Mouse (Mus musculus): ENCODE measurements around the gene Zbtb1. TPM values are rescaled to one million over a fixed set of nuclear protein-coding genes. Genes with fewer than 3 reads are reported as not detected.

Gene Zbtb1
- total and polyA plus RNA-seq, 3 experiments = 6.4 to 27.2 (median 24.8) TPM

DNA sequence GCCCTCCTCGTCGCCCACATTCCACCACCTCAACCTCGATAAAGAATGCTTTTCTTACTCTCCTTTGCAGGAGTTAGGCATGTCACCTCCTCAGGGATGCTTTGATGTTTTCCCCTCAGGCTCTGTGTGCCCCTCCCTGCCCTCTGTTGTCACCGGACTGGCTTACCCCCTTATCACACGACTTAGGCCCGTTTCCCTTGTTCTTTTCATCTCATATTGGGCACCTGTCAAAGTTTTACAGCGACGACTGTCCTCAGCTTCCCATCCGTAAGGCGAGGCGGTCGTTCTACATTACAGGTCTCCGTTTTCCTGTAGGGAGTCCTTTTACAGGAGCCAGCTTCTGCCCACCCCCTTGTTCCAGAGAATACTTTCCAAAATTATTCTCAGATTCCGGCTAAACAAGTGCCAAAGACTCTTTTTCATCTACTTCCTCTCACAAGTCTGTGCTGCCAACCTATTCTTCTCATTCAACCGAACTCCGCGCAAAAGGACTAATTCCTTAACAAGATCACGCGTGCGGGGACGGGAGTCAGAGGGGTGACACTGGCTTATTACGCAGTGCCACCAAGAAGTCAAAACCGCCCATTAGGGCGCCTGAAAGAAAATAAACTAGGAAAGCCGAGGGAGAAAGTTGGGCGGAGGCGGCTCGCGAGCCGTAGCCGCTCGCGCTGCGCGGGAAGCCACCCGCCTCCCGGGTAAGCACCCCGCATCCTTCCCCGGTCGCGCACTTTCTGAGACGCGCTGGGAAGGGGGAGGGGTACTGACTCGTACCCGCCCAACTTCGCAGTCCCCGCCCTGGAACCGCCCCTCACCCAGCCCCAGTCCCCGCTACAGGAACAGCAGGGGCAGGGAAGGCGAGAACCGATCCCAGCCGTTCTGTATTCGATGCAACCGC lies 33.2 kb downstream of the Zbtb1 start:
- Histone ChIP-seq H3K27me3 (ENCODE audit: insufficient read depth, low read length) (peaks cover 15% of the 10 kb centered on the region; the same call in 1 of the 2 replicates), H3K4me1 (ENCODE audit: insufficient read depth, low read depth, low read length) (peaks cover 33% of the 10 kb centered on the region), H3K36me3 (replicated peaks) (peaks cover 22% of the 10 kb centered on the region), H3K4me3 (ENCODE audit: low read depth, low read length) (peak overlapping the region; percentile 82), H3K9me3 (replicated peaks) (peaks cover 20% of the 10 kb centered on the region)
- peak; percentile 94 for DNase-seq (ENCODE audit: low spot score)
- no peak for TF ChIP-seq POLR2AphosphoS5 (IDR thresholded peaks at IDR 0.05; ENCODE audit: insufficient replicate concordance, low read depth, low read length)
- TF ChIP-seq GATA2 (IDR thresholded peaks at IDR 0.05; ENCODE audit: borderline replicate concordance, low read depth, low read length) = no peak
- no peak for TF ChIP-seq GATA1 (IDR thresholded peaks at IDR 0.05; ENCODE audit: borderline replicate concordance, low read length)
- no peak for TF ChIP-seq TAL1 (conservative IDR thresholded peaks at IDR 0.05; ENCODE audit: low read depth, low read length)
- no peak for TF ChIP-seq CTCF (IDR thresholded peaks at IDR 0.05; ENCODE audit: low read depth, low read length)
- peak; percentile 36; the same call in 1 of the 2 replicates for ATAC-seq (ENCODE audit: extremely low read depth, insufficient number of reproducible peaks, low FRiP score, poor library complexity, severe bottlenecking)

- Histone ChIP-seq H3K4me3 (ENCODE audit: low read depth, low read length) (peak within 1 kb of the TSS; percentile 82), H3K4me1 (ENCODE audit: insufficient read depth, low read depth, low read length) (peaks cover 30% of the 10 kb centered on the region), H3K27me3 (ENCODE audit: insufficient read depth, low read length) (peaks cover 15% of the 10 kb centered on the region; the same call in 1 of the 2 replicates), H3K9me3 (replicated peaks) (peaks cover 20% of the 10 kb centered on the region), H3K36me3 (replicated peaks) (peaks cover 19% of the 10 kb centered on the region)
- TF ChIP-seq GATA2 (IDR thresholded peaks at IDR 0.05; ENCODE audit: borderline replicate concordance, low read depth, low read length) (no peak), GATA1 (IDR thresholded peaks at IDR 0.05; ENCODE audit: borderline replicate concordance, low read length) (no peak), CTCF (IDR thresholded peaks at IDR 0.05; ENCODE audit: low read depth, low read length) (no peak), TAL1 (conservative IDR thresholded peaks at IDR 0.05; ENCODE audit: low read depth, low read length) (no peak), POLR2AphosphoS5 (IDR thresholded peaks at IDR 0.05; ENCODE audit: insufficient replicate concordance, low read depth, low read length) (peak; percentile 85; the same call in 1 of the 2 replicates)
- ATAC-seq (ENCODE audit: extremely low read depth, insufficient number of reproducible peaks, low FRiP score, poor library complexity, severe bottlenecking) = peak; percentile 94
- DNase-seq (ENCODE audit: low spot score) = peak; percentile 100
These were observed 33.9 kb downstream of the Zbtb1 start, which contains the start of gene Hspa2 for GRCm38 (mm10) chr12:76403886-76404537. TSS of gene Hspa2 (plus strand) at chr12:76404176.

DNA sequence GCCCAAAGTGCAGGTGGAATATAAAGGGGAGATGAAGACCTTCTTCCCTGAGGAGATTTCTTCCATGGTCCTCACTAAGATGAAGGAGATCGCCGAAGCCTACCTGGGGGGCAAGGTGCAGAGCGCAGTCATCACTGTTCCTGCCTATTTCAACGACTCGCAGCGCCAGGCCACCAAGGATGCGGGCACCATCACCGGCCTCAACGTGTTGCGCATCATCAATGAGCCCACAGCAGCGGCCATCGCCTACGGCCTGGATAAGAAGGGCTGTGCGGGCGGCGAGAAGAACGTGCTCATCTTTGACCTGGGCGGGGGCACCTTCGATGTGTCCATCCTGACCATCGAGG lies 34.7 kb downstream of the Zbtb1 start:
- Histone ChIP-seq H3K27me3 (ENCODE audit: insufficient read depth, low read length) (peaks cover 15% of the 10 kb centered on the region; the same call in 1 of the 2 replicates), H3K36me3 (replicated peaks) (peaks cover 15% of the 10 kb centered on the region), H3K4me3 (ENCODE audit: low read depth, low read length) (peak overlapping the region; percentile 82), H3K9me3 (replicated peaks) (peaks cover 20% of the 10 kb centered on the region), H3K4me1 (ENCODE audit: insufficient read depth, low read depth, low read length) (peaks cover 28% of the 10 kb centered on the region)
- ATAC-seq (ENCODE audit: extremely low read depth, insufficient number of reproducible peaks, low FRiP score, poor library complexity, severe bottlenecking) (no peak), DNase-seq (ENCODE audit: low spot score) (no peak)
- no peak for TF ChIP-seq GATA2 (IDR thresholded peaks at IDR 0.05; ENCODE audit: borderline replicate concordance, low read depth, low read length)
- TF ChIP-seq GATA1 (IDR thresholded peaks at IDR 0.05; ENCODE audit: borderline replicate concordance, low read length) = no peak
- TF ChIP-seq CTCF (IDR thresholded peaks at IDR 0.05; ENCODE audit: low read depth, low read length) = no peak
- no peak for TF ChIP-seq POLR2AphosphoS5 (IDR thresholded peaks at IDR 0.05; ENCODE audit: insufficient replicate concordance, low read depth, low read length)
- TF ChIP-seq TAL1 (conservative IDR thresholded peaks at IDR 0.05; ENCODE audit: low read depth, low read length) = no peak

DNA sequence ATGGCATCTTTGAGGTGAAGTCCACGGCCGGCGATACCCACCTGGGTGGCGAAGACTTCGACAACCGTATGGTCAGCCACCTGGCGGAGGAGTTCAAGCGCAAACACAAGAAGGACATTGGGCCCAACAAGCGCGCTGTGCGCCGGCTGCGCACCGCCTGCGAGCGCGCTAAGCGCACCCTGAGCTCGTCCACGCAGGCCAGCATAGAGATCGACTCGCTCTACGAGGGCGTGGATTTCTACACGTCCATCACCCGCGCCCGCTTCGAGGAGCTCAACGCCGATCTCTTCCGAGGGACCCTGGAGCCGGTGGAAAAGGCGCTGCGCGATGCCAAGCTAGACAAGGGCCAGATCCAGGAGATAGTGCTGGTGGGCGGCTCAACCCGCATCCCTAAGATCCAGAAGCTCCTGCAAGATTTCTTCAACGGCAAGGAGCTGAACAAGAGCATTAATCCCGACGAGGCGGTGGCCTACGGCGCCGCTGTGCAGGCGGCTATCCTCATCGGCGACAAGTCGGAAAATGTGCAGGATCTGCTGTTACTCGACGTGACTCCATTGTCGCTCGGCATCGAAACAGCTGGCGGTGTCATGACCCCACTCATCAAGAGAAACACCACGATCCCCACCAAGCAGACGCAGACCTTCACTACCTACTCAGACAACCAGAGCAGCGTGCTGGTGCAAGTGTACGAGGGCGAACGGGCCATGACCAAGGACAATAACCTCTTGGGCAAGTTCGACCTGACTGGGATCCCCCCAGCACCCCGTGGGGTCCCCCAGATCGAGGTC lies 35.3 kb downstream of the Zbtb1 start:
- no peak for ATAC-seq (ENCODE audit: extremely low read depth, insufficient number of reproducible peaks, low FRiP score, poor library complexity, severe bottlenecking)
- Histone ChIP-seq H3K4me1 (ENCODE audit: insufficient read depth, low read depth, low read length) (peaks cover 30% of the 10 kb centered on the region), H3K4me3 (ENCODE audit: low read depth, low read length) (peak overlapping the region; percentile 82), H3K9me3 (replicated peaks) (peaks cover 20% of the 10 kb centered on the region), H3K36me3 (replicated peaks) (peaks cover 14% of the 10 kb centered on the region), H3K27me3 (ENCODE audit: insufficient read depth, low read length) (peaks cover 17% of the 10 kb centered on the region; the same call in 1 of the 2 replicates)
- TF ChIP-seq GATA1 (IDR thresholded peaks at IDR 0.05; ENCODE audit: borderline replicate concordance, low read length) (no peak), POLR2AphosphoS5 (IDR thresholded peaks at IDR 0.05; ENCODE audit: insufficient replicate concordance, low read depth, low read length) (no peak), CTCF (IDR thresholded peaks at IDR 0.05; ENCODE audit: low read depth, low read length) (no peak), GATA2 (IDR thresholded peaks at IDR 0.05; ENCODE audit: borderline replicate concordance, low read depth, low read length) (no peak), TAL1 (conservative IDR thresholded peaks at IDR 0.05; ENCODE audit: low read depth, low read length) (no peak)
- no peak for DNase-seq (ENCODE audit: low spot score)

DNA sequence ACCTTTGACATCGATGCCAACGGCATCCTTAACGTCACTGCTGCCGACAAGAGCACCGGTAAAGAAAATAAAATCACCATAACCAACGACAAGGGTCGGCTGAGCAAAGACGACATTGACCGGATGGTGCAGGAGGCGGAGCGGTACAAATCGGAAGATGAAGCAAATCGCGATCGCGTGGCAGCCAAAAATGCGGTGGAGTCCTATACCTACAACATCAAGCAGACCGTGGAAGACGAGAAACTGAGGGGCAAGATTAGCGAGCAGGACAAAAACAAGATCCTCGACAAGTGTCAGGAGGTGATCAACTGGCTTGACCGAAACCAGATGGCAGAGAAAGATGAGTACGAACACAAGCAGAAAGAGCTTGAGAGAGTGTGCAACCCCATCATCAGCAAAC lies 35.9 kb downstream of the Zbtb1 start:
- H3K36me3 ChIP-seq (replicated peaks) = peaks cover 14% of the 10 kb centered on the region
- no peak for TF ChIP-seq GATA1 (IDR thresholded peaks at IDR 0.05; ENCODE audit: borderline replicate concordance, low read length)
- no peak for TF ChIP-seq CTCF (IDR thresholded peaks at IDR 0.05; ENCODE audit: low read depth, low read length)
- no peak for TF ChIP-seq GATA2 (IDR thresholded peaks at IDR 0.05; ENCODE audit: borderline replicate concordance, low read depth, low read length)
- TF ChIP-seq POLR2AphosphoS5 (IDR thresholded peaks at IDR 0.05; ENCODE audit: insufficient replicate concordance, low read depth, low read length) = no peak
- TF ChIP-seq TAL1 (conservative IDR thresholded peaks at IDR 0.05; ENCODE audit: low read depth, low read length) = no peak
- DNase-seq (ENCODE audit: low spot score) = no peak
- peaks cover 30% of the 10 kb centered on the region for H3K4me1 ChIP-seq (ENCODE audit: insufficient read depth, low read depth, low read length)
- peaks cover 20% of the 10 kb centered on the region for H3K9me3 ChIP-seq (replicated peaks)
- H3K4me3 ChIP-seq (ENCODE audit: low read depth, low read length) = peak overlapping the region; percentile 82; the same call in 1 of the 2 replicates
- no peak for ATAC-seq (ENCODE audit: extremely low read depth, insufficient number of reproducible peaks, low FRiP score, poor library complexity, severe bottlenecking)
- peaks cover 19% of the 10 kb centered on the region; the same call in 1 of the 2 replicates for H3K27me3 ChIP-seq (ENCODE audit: insufficient read depth, low read length)
